Mouse (Mus musculus) fibroblast of lung, adult 2 months (primary cell): Measurements from ENCODE around the gene Slc18a3.

Experiments used
- DNase-seq: peaks from one replicate; pipeline ENCODE4 v3.0.0-alpha.2; 2011; ENCODE audit warnings: low read depth

Slc18a3 gene

DNA sequence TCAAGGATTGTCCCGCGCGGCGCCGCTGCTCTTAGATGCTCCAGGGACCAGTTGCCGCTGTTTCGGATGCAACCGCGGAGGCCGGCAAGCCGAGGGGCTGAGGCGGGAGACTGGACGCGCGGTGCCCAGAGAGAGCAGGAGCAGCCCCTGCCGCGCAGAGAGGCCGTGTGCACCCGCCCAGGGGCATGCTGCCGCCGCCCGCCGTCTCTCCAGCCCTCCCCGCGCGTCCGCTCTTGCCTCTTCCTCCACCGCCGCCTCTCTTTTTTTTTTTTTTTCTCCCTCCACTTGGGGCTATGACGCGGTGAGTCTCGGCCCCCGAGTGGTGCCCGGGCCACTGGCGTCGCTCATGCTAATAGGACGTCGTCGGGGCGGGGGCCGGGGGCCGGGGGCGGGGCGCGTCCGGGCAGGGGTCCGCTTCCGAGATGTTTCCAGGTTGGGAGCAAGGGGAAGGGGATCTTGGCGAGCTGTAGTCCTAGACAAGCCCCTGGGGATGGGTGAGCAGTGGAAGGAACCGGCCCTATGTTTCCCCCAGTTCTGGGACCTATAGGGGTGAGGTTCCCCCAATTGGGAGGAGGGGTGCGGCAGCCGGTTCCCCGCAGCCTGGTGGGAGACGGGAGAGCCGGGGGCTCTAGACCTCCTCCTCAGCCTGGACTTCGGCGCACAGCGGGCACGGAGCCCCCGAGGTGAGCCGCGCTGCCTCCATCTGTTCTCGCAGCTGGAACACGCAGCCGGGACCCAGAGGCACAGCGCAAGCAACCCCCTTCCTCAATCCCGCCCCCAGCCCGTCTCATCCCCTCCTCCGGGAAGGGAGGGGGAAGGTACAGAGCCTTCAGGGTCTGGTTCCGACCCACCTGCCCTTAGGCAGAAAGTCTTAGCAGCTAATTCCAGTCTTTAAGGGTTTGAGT lies at the start of gene Slc18a3:
Slc18a3 (minus strand) TSS at position 250 of the 905 bp plus-strand sequence.
- DNase-seq: no peak

DNA sequence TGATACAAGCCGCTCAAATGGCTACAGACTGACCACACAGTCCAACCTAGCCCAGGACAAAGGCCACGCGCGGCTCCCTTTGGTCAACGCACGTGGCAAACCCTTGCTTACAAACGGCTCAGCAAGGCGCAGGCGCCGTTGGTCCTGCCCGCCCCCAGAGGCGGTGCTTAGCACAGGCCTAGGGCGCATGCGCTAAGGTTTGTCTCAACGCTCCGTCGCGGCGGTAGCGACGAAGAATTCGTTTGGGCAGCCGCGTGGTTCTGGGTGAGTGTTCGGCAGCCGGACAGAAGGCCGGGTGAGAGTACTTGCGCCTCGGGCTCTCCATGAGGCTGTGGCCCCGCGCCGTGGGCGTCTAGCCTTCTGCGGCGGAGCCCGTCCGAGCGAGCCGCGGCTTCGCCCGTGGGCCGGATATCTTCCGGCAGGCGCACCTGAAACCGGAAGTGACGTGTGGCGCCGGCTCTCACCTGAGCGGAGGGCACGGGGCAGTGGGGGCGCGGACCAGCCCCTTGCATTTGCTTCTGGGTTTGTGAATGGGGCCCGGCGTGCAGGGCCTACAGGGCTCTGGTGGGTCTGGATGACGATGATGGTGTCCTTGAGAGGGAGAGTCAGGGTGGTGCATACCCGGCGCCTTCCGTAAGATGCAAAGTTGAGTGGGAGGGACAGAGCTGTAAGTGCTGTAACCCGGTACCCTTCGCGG lies 48.8 kb upstream of the Slc18a3 start, which contains the start of gene Ercc6:
Ercc6 (plus strand) TSS at position 186 of the 697 bp plus-strand sequence.
- peak; percentile 87 for DNase-seq

DNA sequence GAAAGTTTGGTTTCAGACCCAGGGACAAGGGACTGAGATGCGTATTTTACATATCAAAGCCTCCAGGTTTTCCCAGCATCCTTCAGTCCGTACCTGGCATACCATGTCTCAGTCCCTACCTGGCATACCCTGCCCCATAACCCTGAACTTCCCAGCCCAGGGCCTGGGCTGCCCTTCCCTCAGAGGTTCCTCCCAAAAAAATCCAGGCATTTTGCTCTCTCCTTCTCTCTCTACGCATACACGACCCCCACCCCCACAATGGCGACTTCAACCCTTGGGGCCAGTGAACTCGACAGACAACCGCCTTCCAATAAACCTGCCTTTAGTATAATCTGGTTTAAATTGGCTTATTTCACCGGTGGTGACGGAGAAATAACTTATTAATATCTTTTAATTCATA lies 48.3 kb upstream of the Slc18a3 start:
- no peak for DNase-seq

DNA sequence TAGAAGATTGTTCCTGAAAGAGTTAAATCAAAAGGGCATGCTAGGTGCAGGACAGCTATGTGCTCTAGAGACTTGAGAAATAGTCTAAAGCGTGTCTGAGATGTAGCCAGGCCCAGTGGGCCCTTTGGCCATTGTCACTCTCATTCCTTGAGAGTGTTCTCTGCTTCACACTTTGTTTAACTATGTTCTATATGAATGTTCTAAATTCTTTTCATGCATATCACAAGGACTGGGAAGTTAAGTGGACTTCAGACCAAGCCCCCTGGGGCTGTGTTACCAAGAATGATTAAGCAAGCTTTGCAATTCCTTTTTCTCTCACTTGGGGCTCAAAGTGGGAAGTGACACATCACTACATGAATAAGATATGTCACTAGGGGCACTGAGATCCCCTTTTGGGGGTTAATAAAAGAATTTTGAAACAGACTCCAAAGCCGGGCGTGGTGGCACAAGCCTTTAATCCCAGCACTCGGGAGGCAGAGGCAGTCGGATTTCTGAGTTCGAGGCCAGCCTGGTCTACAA lies 44.9 kb upstream of the Slc18a3 start:
- no peak for DNase-seq

DNA sequence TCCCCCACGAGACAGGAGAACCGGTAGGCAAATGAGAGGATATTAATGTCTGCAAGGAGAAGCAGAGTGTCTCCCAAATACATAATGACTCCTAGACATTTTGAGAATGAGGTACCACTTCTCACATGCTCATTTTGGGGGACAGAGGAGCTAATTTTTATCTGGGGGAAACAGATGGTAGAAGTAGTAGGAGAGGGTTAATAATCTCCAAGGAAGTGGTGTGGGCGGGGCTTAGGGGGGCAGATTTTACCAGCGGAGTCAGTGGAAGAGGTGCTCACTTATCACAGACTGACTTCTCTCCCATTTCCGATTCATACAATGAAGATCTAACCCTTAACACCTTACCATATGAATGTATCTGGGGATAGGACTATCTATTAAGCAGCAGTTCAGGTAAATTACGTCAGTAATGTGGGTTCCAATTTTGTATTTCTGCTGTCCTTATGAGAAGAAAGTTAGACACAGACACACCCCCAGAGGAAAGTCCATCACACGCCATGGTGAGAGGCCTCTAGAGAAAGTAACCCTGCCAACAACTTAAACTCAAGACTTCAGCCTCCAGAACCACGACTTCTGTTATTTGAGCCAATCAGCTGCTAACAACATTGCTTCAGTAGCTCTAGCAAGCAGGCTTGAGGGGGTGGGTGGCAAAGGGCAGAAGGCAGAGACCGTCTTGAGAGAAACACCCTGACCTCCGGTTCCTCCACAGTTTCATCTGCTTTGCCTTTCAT lies 43.6 kb upstream of the Slc18a3 start:
- DNase-seq: no peak

DNA sequence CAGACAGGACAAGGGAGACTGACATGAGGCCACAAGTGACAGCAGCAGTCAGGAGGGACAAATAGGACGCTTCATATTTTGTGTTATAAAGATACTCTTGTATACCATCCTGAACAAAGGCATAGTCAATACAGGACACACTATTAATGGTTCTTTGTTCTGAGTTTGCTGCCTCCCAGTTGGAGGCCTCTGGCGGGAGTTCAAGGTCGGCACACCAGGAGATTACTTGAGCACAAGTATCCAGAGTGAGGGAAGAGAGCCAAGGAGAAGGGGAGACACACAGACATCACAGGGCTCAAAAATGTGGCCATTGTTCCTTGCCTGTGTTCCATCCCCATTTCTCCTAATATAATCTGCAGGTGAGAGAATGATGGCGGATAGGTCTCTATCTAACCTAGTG lies 42.6 kb upstream of the Slc18a3 start:
- no peak for DNase-seq

DNA sequence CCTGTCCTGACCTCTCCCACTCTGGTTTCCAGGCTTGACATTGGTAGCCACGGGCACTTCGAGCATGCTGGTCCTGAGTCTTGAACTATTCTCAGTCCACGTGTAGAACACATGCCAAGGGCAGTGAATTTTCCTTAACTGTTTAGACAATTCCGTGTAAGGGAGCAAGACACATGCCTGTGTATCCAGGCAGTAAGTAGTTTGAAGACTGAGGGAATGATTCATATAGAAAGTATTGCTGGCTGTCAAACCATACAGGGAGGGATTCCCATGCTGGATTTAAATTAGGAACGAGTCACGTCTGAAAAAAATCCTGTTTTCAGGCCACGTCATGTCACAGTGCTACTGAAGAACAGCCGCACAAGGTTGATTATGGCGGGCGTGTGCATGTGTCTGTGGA lies 41.7 kb upstream of the Slc18a3 start:
- DNase-seq: no peak

DNA sequence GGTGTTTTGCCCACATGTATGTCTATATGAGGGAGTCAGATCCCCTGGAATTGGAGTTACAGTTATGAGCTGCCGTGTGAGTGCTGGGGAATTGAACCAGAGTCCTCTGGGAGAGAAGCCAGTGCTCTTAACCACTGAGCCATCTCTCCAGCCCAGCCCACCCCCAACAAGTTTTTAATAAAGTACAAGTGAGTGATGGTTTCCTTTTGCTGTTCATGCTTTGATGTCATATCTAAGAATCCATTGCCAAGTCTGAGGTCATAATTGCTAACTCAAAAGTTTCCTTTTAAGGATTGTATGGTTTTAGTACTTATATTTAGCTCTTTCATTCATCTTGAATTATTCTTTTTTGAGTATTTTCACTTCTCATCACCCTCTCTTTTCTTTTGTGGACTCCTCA lies 39.2 kb upstream of the Slc18a3 start:
- DNase-seq: no peak

DNA sequence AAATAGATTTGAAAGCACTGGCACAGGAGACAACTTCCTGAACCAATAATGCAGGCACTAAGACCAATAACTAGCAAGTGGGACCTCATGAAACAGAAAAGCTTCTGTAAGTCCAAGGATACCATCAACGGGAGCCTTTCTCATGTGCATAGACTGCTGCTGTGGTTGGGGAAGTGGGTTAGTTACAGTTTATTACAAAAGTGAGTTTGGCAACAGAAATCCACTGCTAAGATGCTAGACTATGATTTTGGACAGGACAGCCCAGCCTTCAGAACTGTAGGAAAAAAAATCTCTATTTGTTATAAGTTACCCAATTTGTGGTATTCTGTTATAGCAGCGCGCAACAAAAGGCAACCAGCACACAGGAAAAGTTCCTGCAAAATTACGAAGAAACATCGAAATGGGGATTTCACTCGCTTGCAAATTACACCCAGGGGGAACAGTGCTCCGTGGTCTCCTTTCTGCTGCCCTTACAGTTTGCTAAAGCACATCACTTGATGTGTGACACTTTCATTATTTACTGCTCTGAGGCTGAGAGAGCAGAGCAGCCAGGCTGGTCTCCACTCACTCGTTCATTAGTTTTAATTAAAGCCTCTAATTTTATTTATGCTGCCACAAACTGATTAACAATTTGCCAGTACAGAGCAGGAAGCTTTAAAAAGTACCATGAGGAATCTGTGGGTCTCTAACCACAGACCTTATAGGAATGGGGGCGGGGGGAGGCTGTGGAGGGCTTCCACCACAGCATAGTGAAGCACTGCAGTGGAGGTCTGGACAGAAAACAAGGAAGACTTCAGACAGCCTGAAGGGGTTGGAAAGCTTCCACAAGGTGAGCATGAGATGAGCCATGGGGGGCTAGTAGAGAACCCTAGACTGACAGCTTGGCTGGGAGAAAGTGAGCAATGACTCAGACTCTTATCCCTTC lies 38.4 kb upstream of the Slc18a3 start:
- DNase-seq: no peak

DNA sequence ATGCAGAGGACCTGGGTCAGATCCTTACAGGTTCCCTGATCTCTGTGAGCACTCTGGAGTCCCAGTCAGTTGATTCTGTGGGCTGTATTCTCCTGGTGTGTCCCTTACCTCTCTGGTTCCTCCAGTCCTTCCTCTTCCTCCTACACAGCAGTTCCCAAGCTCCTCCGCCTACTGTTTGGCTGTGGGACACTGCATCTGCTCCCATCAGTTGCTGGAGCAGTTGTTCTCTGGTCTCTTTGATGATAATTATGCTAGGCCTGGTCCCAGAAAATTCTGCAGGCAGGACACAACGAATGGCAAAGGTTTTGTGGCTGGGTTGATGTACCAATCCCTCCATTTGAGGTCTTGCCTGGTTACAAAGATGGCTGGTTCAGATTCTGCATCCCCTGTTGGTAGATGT lies 36.7 kb upstream of the Slc18a3 start:
- DNase-seq: no peak

DNA sequence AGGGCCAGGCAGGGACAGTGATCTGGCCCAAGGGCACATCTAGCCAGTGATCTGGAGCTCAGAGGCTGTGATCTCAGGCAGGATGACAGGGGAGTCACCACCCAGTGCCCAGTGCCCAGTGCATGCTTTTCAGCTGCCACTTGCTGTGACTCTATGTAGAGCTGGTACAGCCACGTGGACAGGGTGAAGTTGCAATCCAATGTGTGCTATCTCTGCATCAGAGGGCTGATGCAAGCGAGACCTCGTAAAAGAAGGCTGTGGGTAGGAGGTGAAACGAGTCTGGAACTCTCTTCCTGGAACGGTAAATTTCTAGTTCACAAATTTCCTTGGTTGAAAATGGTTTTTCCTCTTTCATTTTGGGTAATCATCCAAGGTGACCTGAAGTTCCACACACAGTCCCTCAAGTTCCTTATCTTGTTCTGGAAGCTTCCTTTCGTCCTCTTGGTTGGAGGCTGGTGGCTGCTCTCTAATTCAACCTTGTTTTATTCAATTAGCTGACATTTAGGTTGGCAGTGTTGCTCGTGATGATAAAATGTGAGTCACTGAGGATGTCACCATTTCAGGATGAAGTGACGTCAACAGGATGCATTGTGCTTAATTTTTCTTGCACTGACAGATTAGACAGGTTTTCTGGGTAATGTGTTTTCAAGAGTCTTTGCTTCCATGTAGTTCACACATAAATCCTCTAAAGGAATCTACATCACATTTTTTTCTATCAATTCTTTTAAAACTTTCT lies 31.6 kb upstream of the Slc18a3 start:
- DNase-seq: no peak

DNA sequence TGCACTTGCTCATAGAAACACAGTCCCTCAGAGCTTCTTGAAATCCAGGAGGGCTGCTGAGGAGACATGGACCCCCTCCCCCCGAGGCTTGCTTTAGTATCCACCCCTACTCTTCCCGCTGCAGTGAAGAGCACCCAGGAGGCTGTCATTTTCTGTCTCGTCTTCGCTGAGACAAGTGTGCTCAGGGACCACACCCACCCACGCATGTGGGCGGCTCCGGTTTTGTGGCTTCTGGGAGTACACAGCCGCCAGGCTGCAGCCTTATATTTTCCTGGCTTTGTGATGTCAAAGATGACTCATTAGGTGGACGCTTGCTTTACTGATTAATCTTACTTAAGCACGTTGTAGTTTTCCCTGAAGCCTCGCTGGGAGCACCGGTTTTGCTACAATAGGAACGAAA lies 27.9 kb upstream of the Slc18a3 start:
- no peak for DNase-seq

DNA sequence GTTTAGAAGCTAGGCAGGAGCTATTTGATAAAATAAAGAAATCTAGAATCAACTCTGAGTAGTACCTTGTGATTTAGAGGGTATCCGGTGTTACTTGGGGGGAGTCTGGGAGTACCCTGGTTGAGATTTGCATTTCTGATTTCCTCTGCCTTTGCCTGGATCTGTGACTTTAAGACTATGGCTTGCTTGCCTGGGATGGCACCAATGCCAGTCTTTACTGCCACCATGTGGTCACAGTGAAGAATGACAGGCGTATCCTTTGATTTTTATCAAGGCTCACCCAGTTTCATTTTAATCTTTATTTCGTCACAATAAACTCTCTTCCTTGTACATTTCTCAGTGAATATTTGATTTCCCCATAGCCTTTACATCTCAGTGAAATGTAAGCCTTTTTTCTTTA lies 17.4 kb upstream of the Slc18a3 start:
- DNase-seq: no peak

DNA sequence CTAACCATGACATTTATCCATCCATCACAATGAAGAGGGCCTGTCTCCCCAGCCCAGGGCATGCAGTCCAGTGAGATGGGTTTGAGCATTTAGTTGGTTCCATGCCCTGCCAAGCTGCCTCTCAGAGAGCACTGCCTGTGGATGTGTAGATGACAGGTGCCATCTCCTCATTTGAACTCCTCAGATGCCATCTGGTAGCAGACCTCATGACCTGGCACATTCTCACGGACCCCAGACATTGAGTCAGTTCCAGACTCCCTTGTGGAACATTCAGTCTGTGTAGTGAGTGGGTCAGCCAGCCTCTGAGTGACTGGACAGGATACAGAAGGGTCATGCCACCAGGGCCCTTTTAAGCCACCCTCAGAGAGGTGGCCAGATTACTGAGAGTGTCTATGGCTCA lies 12.9 kb upstream of the Slc18a3 start:
- DNase-seq: no peak

DNA sequence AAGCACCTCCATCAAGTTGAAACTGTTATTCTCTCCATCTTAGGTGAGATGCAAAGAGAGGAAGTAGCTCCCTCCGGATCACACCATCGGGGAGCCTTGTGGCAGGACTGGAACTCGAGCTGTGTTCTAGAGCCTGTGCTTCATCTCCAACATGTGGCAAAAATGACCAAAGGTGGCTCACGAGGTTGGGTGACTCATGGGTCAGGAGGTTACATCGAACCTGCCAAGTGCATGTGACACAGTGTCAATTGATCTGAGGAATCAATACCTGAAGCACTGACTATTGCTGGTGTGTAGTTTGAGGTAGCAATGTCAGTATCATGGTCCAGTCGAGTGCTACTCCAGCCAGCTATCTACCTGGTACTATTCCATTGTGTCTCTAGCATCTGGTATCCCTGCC lies 11.9 kb upstream of the Slc18a3 start:
- no peak for DNase-seq

DNA sequence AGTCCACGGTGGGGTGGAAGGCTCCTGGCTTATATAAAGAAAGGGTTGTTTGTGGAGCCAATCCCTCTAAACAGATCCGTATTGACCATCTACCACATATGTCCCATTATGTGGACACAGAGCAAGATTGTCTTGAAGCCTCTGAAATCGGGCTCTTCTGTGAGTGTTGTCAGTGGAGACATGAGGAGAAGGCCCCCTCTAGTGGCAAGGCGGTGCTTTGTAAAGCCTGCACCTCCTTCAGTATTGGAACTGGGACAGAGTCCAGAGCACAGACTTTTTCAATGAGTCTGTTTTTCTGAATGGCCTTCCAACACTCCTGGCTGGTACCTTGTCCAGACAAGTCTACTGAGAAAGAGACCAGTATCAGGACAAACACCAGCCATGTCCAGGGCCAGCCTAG lies 8.3 kb upstream of the Slc18a3 start:
- peak; percentile 36 for DNase-seq

DNA sequence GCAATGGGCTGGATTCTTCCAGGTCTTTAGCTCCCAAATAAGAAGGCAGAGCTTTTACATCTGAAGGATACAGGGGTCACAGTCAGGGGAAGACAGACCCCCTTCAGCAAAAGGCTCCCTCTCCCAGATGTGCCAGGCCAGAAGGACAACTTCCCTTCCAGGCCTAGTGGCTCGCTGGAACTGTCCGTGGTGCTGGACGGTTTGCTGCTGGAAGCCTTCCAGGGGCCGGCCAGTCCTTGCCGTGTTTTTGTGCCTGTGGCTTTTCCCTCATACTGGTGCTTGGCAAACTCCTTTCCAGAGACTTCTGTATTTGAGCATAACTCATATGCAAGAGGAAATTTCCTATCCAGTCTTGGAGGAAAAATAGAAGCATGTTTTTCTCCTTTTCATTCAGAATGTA lies 3.0 kb upstream of the Slc18a3 start:
- DNase-seq: peak; percentile 5

DNA sequence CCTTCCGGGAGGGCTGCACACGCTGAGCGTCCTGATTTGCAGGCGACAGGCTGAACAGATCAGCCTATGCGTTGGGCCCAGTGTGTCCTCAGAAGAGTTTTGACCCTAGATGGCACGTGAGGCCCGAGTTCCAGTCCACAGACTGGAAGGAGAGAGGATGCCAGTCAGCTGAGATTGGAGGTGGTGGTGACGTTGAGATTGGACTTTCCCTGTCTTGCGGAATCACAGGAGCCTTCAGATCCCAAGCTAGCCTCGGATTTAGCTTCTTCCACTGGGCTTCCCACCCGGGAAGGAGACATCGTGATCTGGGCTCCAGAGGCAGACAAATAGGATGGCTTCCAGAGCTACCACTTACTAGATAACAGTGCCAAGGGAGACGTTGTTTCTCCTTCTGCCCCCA lies 1.2 kb upstream of the Slc18a3 start, which contains the start of gene Chat:
Chat (minus strand) TSS at position 101 of the 400 bp plus-strand sequence.
- DNase-seq: no peak

DNA sequence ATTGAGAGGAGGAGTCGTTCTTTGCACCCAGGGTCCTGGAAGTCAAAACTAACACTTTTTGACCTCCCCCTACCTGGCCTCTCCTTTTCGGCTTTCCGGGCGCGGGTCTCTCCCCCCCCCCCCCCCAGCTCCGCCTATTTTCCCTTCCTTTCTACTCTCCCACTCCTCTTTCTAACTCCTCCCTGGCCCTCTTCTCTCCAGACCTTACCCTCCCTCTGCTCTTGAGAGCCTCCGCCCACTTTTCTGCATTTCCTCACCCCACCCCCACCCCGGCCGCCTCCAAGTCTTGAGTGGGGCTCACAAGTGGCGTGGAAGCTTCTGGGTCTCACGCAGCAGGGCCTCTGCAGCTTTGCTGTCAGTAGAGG lies 838 bp upstream of the Slc18a3 start:
- no peak for DNase-seq

DNA sequence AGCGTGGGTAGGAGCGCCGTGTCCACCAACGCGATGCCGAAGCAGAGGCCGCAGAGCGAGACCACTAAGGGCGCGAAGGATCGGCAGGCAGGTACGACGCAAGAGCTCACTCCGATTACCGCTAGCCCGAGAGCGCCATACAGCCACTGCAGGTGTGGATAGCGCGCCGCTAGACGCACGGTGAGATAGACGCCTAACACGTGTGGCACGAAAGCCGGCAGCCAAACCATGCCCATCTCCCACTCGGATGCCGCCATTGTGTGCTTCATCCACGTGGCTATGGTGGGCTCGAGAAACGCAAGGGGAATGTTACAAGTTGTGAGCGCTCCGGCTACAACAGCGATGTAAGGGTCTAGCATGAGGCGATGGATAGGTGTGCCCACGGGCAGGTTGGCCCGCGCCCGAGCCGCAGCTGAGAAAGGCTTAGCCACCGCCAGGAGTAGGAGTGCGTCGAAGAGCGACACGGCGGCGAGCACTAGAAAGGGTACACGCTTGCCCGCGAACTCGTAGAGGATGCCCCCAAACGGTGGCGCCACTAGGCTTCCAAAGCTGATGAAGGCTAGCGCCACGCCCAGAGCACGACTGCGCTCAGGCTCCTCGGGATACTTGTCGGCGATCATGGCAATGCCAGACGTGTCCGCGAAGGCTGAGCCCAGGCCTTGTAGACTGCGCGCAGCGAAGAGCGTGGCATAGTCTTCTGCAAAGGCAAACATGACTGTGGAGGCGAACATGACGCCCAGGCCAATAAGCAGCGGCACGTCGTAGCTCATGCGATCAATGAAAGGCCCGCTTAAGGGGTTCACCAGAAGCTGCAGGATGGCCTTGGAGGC lies 1.2 kb downstream of the Slc18a3 start:
- no peak for DNase-seq
